Mouse (Mus musculus): ENCODE measurements around the gene Gfod1. TPM values are rescaled to one million over a fixed set of nuclear protein-coding genes. Genes with fewer than 3 reads are reported as not detected.

Gfod1 gene
- polyA plus RNA-seq, 1 experiment from 2014 or later: 0.93 TPM

GRCm38 (mm10) chr13:43270220-43270597 is 33.8 kb downstream of the Gfod1 start:
- H3K36me3 ChIP-seq (ENCODE audit: control insufficient read depth, insufficient read depth): no peaks in the 10 kb centered on the region
- H3K4me2 ChIP-seq (ENCODE audit: low read depth, low read length): no peak overlapping the region
- no peak overlapping the region for H3K4me3 ChIP-seq (ENCODE audit: low read length)
- peaks cover 27% of the 10 kb centered on the region for H3K4me1 ChIP-seq (ENCODE audit: control insufficient read depth, insufficient read depth, low read length)
- WGBS: 63% methylated on average over 10 of the region's 10 CpGs
- H3K27me3 ChIP-seq (ENCODE audit: control insufficient read depth, insufficient read depth, low read length): no peaks in the 10 kb centered on the region
- H3K9me3 ChIP-seq (replicated peaks; ENCODE audit: control insufficient read depth, low read length): no peaks in the 10 kb centered on the region
- H3K9ac ChIP-seq (ENCODE audit: low read length): no peak overlapping the region
- ATAC-seq (replicated peaks; ENCODE audit: extremely low read depth, insufficient read depth, low FRiP score): no peak
- no peak overlapping the region for H3K27ac ChIP-seq (ENCODE audit: low read length)

GRCm38 (mm10) chr13:43269460-43270219 is 34.3 kb downstream of the Gfod1 start:
- no peak overlapping the region for H3K27ac ChIP-seq (ENCODE audit: low read length)
- ATAC-seq (replicated peaks; ENCODE audit: extremely low read depth, insufficient read depth, low FRiP score): no peak
- WGBS: 56% methylated on average over 4 of the region's 4 CpGs

DNA sequence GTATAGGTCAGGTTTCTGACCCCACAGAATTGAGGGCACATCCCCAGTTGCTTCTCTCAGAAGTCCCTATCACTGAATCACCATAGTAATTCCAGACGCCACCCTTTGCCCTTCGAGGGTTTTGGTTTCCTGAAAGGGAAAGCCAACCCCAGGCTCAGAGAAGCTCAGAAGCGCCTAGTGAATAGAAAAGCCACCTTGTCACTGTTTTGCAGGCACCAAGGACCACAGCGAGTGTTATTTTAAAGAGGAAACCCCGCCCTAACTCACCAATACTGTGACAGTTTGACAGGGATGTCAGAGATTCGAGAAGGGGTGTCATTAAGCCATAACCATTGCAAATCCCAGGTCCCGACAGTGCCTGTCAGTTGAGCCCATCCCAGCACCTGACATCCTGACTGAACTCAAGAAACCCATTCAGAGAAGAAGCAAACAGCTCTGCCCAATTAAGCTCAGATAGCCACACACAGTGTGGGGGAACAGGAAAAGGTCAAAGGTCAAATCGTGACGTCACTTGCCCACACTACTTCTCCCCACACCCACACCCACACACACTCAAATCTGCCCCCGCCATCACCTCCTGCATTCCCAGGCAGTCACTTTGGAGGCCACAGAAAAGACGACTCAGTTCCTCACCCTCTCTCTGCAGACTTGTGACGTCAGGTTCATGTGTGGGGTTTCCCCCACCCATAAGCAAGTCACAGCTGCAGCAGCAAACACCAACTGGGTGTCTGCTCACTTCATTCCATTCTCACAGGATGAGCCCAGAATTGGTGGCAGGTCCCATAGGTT is 35.2 kb downstream of the Gfod1 start:
- Histone ChIP-seq H3K9me3 (replicated peaks; ENCODE audit: control insufficient read depth, low read length) (no peaks in the 10 kb centered on the region), H3K36me3 (ENCODE audit: control insufficient read depth, insufficient read depth) (no peaks in the 10 kb centered on the region), H3K4me2 (ENCODE audit: low read depth, low read length) (no peak overlapping the region), H3K4me1 (ENCODE audit: control insufficient read depth, insufficient read depth, low read length) (peaks cover 32% of the 10 kb centered on the region), H3K4me3 (ENCODE audit: low read length) (no peak overlapping the region), H3K27ac (ENCODE audit: low read length) (no peak overlapping the region), H3K9ac (ENCODE audit: low read length) (no peak overlapping the region), H3K27me3 (ENCODE audit: control insufficient read depth, insufficient read depth, low read length) (no peaks in the 10 kb centered on the region)
- 53% methylated on average over 12 of the region's 12 CpGs for WGBS
- no peak for ATAC-seq (replicated peaks; ENCODE audit: extremely low read depth, insufficient read depth, low FRiP score)

More at GRCm38 (mm10) chr13:43269460-43270219, 34.3 kb downstream of the Gfod1 start:
- Histone ChIP-seq H3K9ac (ENCODE audit: low read length) (no peak overlapping the region), H3K4me2 (ENCODE audit: low read depth, low read length) (no peak overlapping the region), H3K4me1 (ENCODE audit: control insufficient read depth, insufficient read depth, low read length) (peaks cover 32% of the 10 kb centered on the region), H3K4me3 (ENCODE audit: low read length) (no peak overlapping the region), H3K9me3 (replicated peaks; ENCODE audit: control insufficient read depth, low read length) (no peaks in the 10 kb centered on the region), H3K27me3 (ENCODE audit: control insufficient read depth, insufficient read depth, low read length) (no peaks in the 10 kb centered on the region), H3K36me3 (ENCODE audit: control insufficient read depth, insufficient read depth) (no peaks in the 10 kb centered on the region)

DNA sequence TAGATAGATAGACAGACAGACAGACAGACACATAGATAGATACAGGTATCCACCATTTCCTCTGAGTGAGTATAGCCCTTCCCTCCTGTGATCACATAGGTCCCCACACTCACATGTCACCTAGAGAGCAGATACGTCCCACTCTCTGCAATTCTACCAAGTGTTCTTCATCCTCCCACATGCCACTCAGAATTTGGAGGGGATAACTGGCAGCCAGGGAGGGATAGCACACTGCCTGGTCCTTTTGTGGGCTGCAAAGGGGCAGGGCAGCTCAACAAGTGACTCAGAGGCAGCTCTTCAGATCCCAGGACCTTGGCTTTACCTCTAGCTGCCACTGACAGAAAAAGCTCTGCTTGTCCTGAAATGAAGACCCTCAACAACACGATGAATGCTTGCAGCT is 36.1 kb downstream of the Gfod1 start:
- no peak overlapping the region for H3K27ac ChIP-seq (ENCODE audit: low read length)
- no peak overlapping the region for H3K9ac ChIP-seq (ENCODE audit: low read length)
- peaks cover 32% of the 10 kb centered on the region for H3K4me1 ChIP-seq (ENCODE audit: control insufficient read depth, insufficient read depth, low read length)
- 85% methylated on average over 2 of the region's 2 CpGs for WGBS
- no peaks in the 10 kb centered on the region for H3K27me3 ChIP-seq (ENCODE audit: control insufficient read depth, insufficient read depth, low read length)
- no peak for ATAC-seq (replicated peaks; ENCODE audit: extremely low read depth, insufficient read depth, low FRiP score)
- no peak overlapping the region for H3K4me3 ChIP-seq (ENCODE audit: low read length)
- no peak overlapping the region for H3K4me2 ChIP-seq (ENCODE audit: low read depth, low read length)
- no peaks in the 10 kb centered on the region for H3K36me3 ChIP-seq (ENCODE audit: control insufficient read depth, insufficient read depth)
- no peaks in the 10 kb centered on the region for H3K9me3 ChIP-seq (replicated peaks; ENCODE audit: control insufficient read depth, low read length)

DNA sequence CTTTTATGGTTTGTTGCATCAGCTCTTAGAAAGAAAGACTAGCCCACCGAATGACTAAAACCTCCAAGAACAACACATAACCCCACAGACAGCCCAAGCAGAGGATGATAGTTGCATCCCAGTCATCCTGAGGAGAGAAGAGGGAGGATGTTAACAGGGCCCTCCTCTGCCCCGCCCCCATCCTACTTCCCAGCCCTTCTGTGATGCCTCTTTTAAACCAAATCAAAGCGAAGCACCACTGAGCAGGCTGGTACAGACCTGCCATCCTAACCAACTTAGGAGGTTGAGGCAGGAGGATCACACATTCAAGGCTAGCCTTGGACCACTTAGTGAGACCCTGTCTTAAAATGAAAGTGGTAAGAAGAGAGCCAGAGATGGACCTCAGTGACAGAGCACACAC is 36.8 kb downstream of the Gfod1 start:
- Histone ChIP-seq H3K9me3 (replicated peaks; ENCODE audit: control insufficient read depth, low read length) (no peaks in the 10 kb centered on the region), H3K27me3 (ENCODE audit: control insufficient read depth, insufficient read depth, low read length) (no peaks in the 10 kb centered on the region), H3K4me2 (ENCODE audit: low read depth, low read length) (no peak overlapping the region), H3K9ac (ENCODE audit: low read length) (no peak overlapping the region), H3K27ac (ENCODE audit: low read length) (no peak overlapping the region), H3K36me3 (ENCODE audit: control insufficient read depth, insufficient read depth) (no peaks in the 10 kb centered on the region), H3K4me1 (ENCODE audit: control insufficient read depth, insufficient read depth, low read length) (peaks cover 29% of the 10 kb centered on the region), H3K4me3 (ENCODE audit: low read length) (no peak overlapping the region)
- 87% methylated on average over 3 of the region's 3 CpGs for WGBS
- no peak for ATAC-seq (replicated peaks; ENCODE audit: extremely low read depth, insufficient read depth, low FRiP score)

- H3K27ac ChIP-seq (ENCODE audit: low read length): no peak overlapping the region
- 84% methylated on average over 10 of the region's 10 CpGs for WGBS
- no peak overlapping the region for H3K4me2 ChIP-seq (ENCODE audit: low read depth, low read length)
- peaks cover 26% of the 10 kb centered on the region for H3K4me1 ChIP-seq (ENCODE audit: control insufficient read depth, insufficient read depth, low read length)
- H3K36me3 ChIP-seq (ENCODE audit: control insufficient read depth, insufficient read depth): no peaks in the 10 kb centered on the region
- no peaks in the 10 kb centered on the region for H3K27me3 ChIP-seq (ENCODE audit: control insufficient read depth, insufficient read depth, low read length)
- no peak overlapping the region for H3K4me3 ChIP-seq (ENCODE audit: low read length)
- ATAC-seq (replicated peaks; ENCODE audit: extremely low read depth, insufficient read depth, low FRiP score): no peak
- no peaks in the 10 kb centered on the region for H3K9me3 ChIP-seq (replicated peaks; ENCODE audit: control insufficient read depth, low read length)
- no peak overlapping the region for H3K9ac ChIP-seq (ENCODE audit: low read length)
Observed at GRCm38 (mm10) chr13:43266333-43266732, 37.6 kb downstream of the Gfod1 start.

GRCm38 (mm10) chr13:43265116-43265515 is 38.9 kb downstream of the Gfod1 start:
- Histone ChIP-seq H3K36me3 (ENCODE audit: control insufficient read depth, insufficient read depth) (no peaks in the 10 kb centered on the region), H3K9ac (ENCODE audit: low read length) (no peak overlapping the region), H3K27me3 (ENCODE audit: control insufficient read depth, insufficient read depth, low read length) (no peaks in the 10 kb centered on the region), H3K4me3 (ENCODE audit: low read length) (no peak overlapping the region), H3K27ac (ENCODE audit: low read length) (no peak overlapping the region), H3K9me3 (replicated peaks; ENCODE audit: control insufficient read depth, low read length) (no peaks in the 10 kb centered on the region), H3K4me2 (ENCODE audit: low read depth, low read length) (no peak overlapping the region), H3K4me1 (ENCODE audit: control insufficient read depth, insufficient read depth, low read length) (peaks cover 22% of the 10 kb centered on the region)
- ATAC-seq (replicated peaks; ENCODE audit: extremely low read depth, insufficient read depth, low FRiP score): no peak
- WGBS: 28% methylated on average over 4 of the region's 4 CpGs

- H3K4me3 ChIP-seq (ENCODE audit: low read length): no peak overlapping the region
- H3K9me3 ChIP-seq (replicated peaks; ENCODE audit: control insufficient read depth, low read length): no peaks in the 10 kb centered on the region
- no peak overlapping the region for H3K9ac ChIP-seq (ENCODE audit: low read length)
- H3K27me3 ChIP-seq (ENCODE audit: control insufficient read depth, insufficient read depth, low read length): no peaks in the 10 kb centered on the region
- H3K36me3 ChIP-seq (ENCODE audit: control insufficient read depth, insufficient read depth): no peaks in the 10 kb centered on the region
- H3K4me2 ChIP-seq (ENCODE audit: low read depth, low read length): no peak overlapping the region
- ATAC-seq (replicated peaks; ENCODE audit: extremely low read depth, insufficient read depth, low FRiP score): no peak
- 65% methylated on average over 5 of the region's 5 CpGs for WGBS
- peaks cover 22% of the 10 kb centered on the region for H3K4me1 ChIP-seq (ENCODE audit: control insufficient read depth, insufficient read depth, low read length)
- peak overlapping the region; percentile 33; the same call in 1 of the 2 replicates for H3K27ac ChIP-seq (ENCODE audit: low read length)
Observed at GRCm38 (mm10) chr13:43263646-43264045, 40.3 kb downstream of the Gfod1 start.

GRCm38 (mm10) chr13:43262114-43262739 is 41.7 kb downstream of the Gfod1 start:
- ATAC-seq (replicated peaks; ENCODE audit: extremely low read depth, insufficient read depth, low FRiP score): peak; percentile 49
- H3K4me2 ChIP-seq (ENCODE audit: low read depth, low read length): no peak overlapping the region
- H3K4me1 ChIP-seq (ENCODE audit: control insufficient read depth, insufficient read depth, low read length): peaks cover 22% of the 10 kb centered on the region
- H3K27me3 ChIP-seq (ENCODE audit: control insufficient read depth, insufficient read depth, low read length): no peaks in the 10 kb centered on the region
- no peak overlapping the region for H3K4me3 ChIP-seq (ENCODE audit: low read length)
- no peaks in the 10 kb centered on the region for H3K36me3 ChIP-seq (ENCODE audit: control insufficient read depth, insufficient read depth)
- no peak overlapping the region for H3K9ac ChIP-seq (ENCODE audit: low read length)
- 70% methylated on average over 11 of the region's 11 CpGs for WGBS
- H3K27ac ChIP-seq (ENCODE audit: low read length): peak overlapping the region; percentile 64
- H3K9me3 ChIP-seq (replicated peaks; ENCODE audit: control insufficient read depth, low read length): no peaks in the 10 kb centered on the region
